Mouse (Mus musculus): ENCODE measurements around the gene Noc2l. TPM values are rescaled to one million over a fixed set of nuclear protein-coding genes. Genes with fewer than 3 reads are reported as not detected.

Gene Noc2l
- polyA plus RNA-seq, 1 experiment from 2014 or later: 56.5 TPM

DNA sequence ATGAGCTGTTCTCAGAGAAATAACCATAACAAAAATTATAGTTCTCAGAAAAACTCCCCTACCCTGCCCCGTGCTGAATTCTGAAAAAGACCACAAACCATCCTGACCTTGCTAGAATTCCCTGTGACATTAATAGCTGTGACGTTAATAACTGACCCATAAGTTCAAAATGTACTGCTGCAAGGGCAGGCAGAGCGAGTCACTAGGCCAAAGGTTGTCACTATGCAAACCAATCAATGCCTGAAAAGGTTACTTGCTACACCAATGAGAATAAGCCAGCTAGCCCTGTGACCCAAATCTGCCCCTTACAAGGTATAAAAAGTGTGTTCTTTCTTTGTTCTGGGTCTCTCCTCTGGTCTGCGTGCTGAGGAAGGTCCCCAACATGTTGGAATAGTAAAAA is 26.9 kb upstream of the Noc2l start:
- Histone ChIP-seq H3K4me3 (ENCODE audit: low read depth, low read length) (no peak overlapping the region), H3K4me2 (ENCODE audit: low read depth, low read length) (no peak overlapping the region), H3K9ac (ENCODE audit: low read depth, low read length) (no peak overlapping the region), H3K36me3 (ENCODE audit: control insufficient read depth, insufficient read depth, low read length) (no peaks in the 10 kb centered on the region), H3K4me1 (ENCODE audit: control insufficient read depth, insufficient read depth, low read length) (0 out of 2 replicates have a peak, but pooled peaks cover 6% of the 10 kb centered on the region), H3K9me3 (ENCODE audit: control insufficient read depth, low read length) (no peaks in the 10 kb centered on the region), H3K27ac (replicated peaks; ENCODE audit: low read depth, low read length) (no peak overlapping the region), H3K27me3 (replicated peaks; ENCODE audit: control insufficient read depth, insufficient read depth, low read length) (peaks cover 12% of the 10 kb centered on the region)
- WGBS: 88% methylated on average over 4 of the region's 4 CpGs
- DNase-seq (ENCODE audit: low spot score) (no peak), ATAC-seq (ENCODE audit: low read depth) (no peak)

DNA sequence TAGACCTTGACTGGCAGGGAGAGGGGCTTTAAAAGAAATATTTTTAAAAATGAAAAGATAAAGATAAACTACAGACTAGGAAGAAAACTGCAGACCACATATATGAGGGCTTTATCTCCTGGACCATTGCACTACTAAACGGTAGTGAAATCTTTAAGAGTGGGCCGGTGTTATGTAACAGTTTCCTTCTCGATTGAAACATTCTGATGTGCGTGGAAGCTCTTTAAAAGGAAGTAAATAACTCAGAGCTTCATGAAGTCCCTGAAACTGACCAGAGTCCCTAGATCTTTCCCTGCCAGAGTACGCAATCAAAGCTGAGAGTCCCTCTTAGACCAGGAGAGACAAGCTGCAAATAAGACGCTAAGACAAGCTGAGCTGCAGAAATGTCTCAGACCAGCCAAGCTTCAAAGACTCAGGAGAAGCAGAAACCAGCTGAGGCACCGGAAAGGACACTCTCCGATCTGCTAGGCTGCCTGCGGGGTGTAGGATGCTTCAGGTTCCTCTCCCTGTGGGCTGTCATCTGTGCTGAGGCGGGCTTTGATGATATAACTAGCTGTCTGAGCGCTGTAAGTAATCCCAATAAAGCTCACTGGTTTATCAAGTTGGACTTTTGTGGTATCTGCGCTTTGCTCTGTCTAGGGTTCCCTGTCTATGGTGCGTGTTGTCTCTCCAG is 25.7 kb upstream of the Noc2l start:
- WGBS: 68% methylated on average over 13 of the region's 13 CpGs

DNA sequence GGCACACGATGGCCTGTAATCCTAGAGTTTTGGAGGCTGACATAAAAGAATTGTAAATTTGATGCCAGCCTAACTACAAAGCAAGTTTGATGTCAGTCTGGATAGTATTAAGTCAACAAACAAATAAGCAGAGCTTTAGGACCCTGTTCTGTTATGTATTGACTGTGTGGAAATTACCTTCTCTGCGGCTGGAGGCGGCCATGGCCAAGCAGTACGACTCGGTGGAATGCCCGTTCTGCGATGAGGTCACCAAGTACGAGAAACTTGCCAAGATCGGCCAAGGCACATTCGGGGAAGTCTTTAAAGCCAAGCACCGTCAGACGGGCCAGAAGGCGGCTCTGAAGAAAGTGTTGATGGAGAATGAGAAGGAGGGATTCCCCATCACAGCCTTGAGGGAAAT is 22.7 kb upstream of the Noc2l start:
- H3K27me3 ChIP-seq (replicated peaks; ENCODE audit: control insufficient read depth, insufficient read depth, low read length): no peaks in the 10 kb centered on the region
- no peak overlapping the region for H3K9ac ChIP-seq (ENCODE audit: low read depth, low read length)
- no peak overlapping the region for H3K27ac ChIP-seq (replicated peaks; ENCODE audit: low read depth, low read length)
- 89% methylated on average over 13 of the region's 13 CpGs for WGBS
- no peaks in the 10 kb centered on the region for H3K4me1 ChIP-seq (ENCODE audit: control insufficient read depth, insufficient read depth, low read length)
- no peak overlapping the region for H3K4me3 ChIP-seq (ENCODE audit: low read depth, low read length)
- ATAC-seq (ENCODE audit: low read depth): no peak
- DNase-seq (ENCODE audit: low spot score): no peak
- no peaks in the 10 kb centered on the region for H3K9me3 ChIP-seq (ENCODE audit: control insufficient read depth, low read length)
- H3K4me2 ChIP-seq (ENCODE audit: low read depth, low read length): no peak overlapping the region
- no peaks in the 10 kb centered on the region for H3K36me3 ChIP-seq (ENCODE audit: control insufficient read depth, insufficient read depth, low read length)

More for the DNA sequence above, 25.7 kb upstream of the Noc2l start:
- Histone ChIP-seq H3K4me3 (ENCODE audit: low read depth, low read length) (no peak overlapping the region), H3K9ac (ENCODE audit: low read depth, low read length) (no peak overlapping the region), H3K27me3 (replicated peaks; ENCODE audit: control insufficient read depth, insufficient read depth, low read length) (peaks cover 1% of the 10 kb centered on the region; the same call in 1 of the 2 replicates), H3K4me1 (ENCODE audit: control insufficient read depth, insufficient read depth, low read length) (no peaks in the 10 kb centered on the region), H3K4me2 (ENCODE audit: low read depth, low read length) (no peak overlapping the region), H3K27ac (replicated peaks; ENCODE audit: low read depth, low read length) (no peak overlapping the region), H3K36me3 (ENCODE audit: control insufficient read depth, insufficient read depth, low read length) (no peaks in the 10 kb centered on the region), H3K9me3 (ENCODE audit: control insufficient read depth, low read length) (no peaks in the 10 kb centered on the region)
- DNase-seq (ENCODE audit: low spot score) (no peak), ATAC-seq (ENCODE audit: low read depth) (no peak)

GRCm38 (mm10) chr4:156215649-156216048 is 20.2 kb upstream of the Noc2l start, which contains the start of gene Perm1:
Gene Perm1 (plus strand): TSS chr4:156215868.
- H3K4me2 ChIP-seq (ENCODE audit: low read depth, low read length): no peak within 1 kb of the TSS
- H3K4me3 ChIP-seq (ENCODE audit: low read depth, low read length): no peak within 1 kb of the TSS
- no peak within 1 kb of the TSS for H3K27ac ChIP-seq (replicated peaks; ENCODE audit: low read depth, low read length)
- DNase-seq (ENCODE audit: low spot score) (no peak), ATAC-seq (ENCODE audit: low read depth) (no peak)
- H3K27me3 ChIP-seq (replicated peaks; ENCODE audit: control insufficient read depth, insufficient read depth, low read length): no peaks in the 10 kb centered on the region
- H3K9ac ChIP-seq (ENCODE audit: low read depth, low read length): no peak within 1 kb of the TSS
- H3K9me3 ChIP-seq (ENCODE audit: control insufficient read depth, low read length): no peaks in the 10 kb centered on the region
- 65% methylated on average over 4 of the region's 4 CpGs for WGBS
- no peaks in the 10 kb centered on the region for H3K4me1 ChIP-seq (ENCODE audit: control insufficient read depth, insufficient read depth, low read length)
- H3K36me3 ChIP-seq (ENCODE audit: control insufficient read depth, insufficient read depth, low read length): no peaks in the 10 kb centered on the region

GRCm38 (mm10) chr4:156216196-156216595 is 19.6 kb upstream of the Noc2l start:
- Histone ChIP-seq H3K4me2 (ENCODE audit: low read depth, low read length) (no peak overlapping the region), H3K27ac (replicated peaks; ENCODE audit: low read depth, low read length) (no peak overlapping the region), H3K4me3 (ENCODE audit: low read depth, low read length) (no peak overlapping the region), H3K4me1 (ENCODE audit: control insufficient read depth, insufficient read depth, low read length) (no peaks in the 10 kb centered on the region), H3K9me3 (ENCODE audit: control insufficient read depth, low read length) (no peaks in the 10 kb centered on the region), H3K27me3 (replicated peaks; ENCODE audit: control insufficient read depth, insufficient read depth, low read length) (no peaks in the 10 kb centered on the region), H3K9ac (ENCODE audit: low read depth, low read length) (no peak overlapping the region), H3K36me3 (ENCODE audit: control insufficient read depth, insufficient read depth, low read length) (no peaks in the 10 kb centered on the region)
- DNase-seq (ENCODE audit: low spot score) (no peak), ATAC-seq (ENCODE audit: low read depth) (no peak)
- WGBS: 95% methylated on average over 2 of the region's 2 CpGs

- DNase-seq (ENCODE audit: low spot score) (no peak), ATAC-seq (ENCODE audit: low read depth) (no peak)
- H3K27ac ChIP-seq (replicated peaks; ENCODE audit: low read depth, low read length): no peak overlapping the region
Measured at GRCm38 (mm10) chr4:156217022-156217669, 18.7 kb upstream of the Noc2l start.

DNA sequence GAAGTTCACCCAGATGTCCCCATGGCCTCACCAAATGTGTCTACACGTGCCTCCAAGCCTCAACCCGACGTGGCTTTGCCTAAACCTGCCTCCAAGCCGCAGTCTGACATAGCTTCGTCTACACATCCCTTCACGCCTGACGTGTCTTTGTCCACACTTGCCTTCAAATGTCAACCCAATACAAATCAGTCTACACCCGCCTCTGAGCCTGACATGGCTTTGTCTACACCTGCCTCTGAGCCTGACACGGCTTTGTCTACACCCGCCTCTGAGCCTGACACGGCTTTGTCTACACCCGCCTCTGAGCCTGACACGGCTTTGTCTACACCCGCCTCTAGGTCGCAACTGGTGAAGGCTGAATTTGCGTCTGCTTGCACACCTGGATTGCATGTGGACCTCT is 18.0 kb upstream of the Noc2l start:
- Histone ChIP-seq H3K4me3 (ENCODE audit: low read depth, low read length) (no peak overlapping the region), H3K36me3 (ENCODE audit: control insufficient read depth, insufficient read depth, low read length) (no peaks in the 10 kb centered on the region), H3K27me3 (replicated peaks; ENCODE audit: control insufficient read depth, insufficient read depth, low read length) (no peaks in the 10 kb centered on the region), H3K27ac (replicated peaks; ENCODE audit: low read depth, low read length) (no peak overlapping the region), H3K4me2 (ENCODE audit: low read depth, low read length) (no peak overlapping the region), H3K9me3 (ENCODE audit: control insufficient read depth, low read length) (no peaks in the 10 kb centered on the region), H3K4me1 (ENCODE audit: control insufficient read depth, insufficient read depth, low read length) (no peaks in the 10 kb centered on the region), H3K9ac (ENCODE audit: low read depth, low read length) (no peak overlapping the region)
- 71% methylated on average over 13 of the region's 16 CpGs for WGBS
- ATAC-seq (ENCODE audit: low read depth): peak; percentile 72
- DNase-seq (ENCODE audit: low spot score): peak; percentile 51

More at GRCm38 (mm10) chr4:156217022-156217669, 18.7 kb upstream of the Noc2l start:
- Histone ChIP-seq H3K27me3 (replicated peaks; ENCODE audit: control insufficient read depth, insufficient read depth, low read length) (no peaks in the 10 kb centered on the region), H3K4me3 (ENCODE audit: low read depth, low read length) (no peak overlapping the region), H3K36me3 (ENCODE audit: control insufficient read depth, insufficient read depth, low read length) (no peaks in the 10 kb centered on the region), H3K9ac (ENCODE audit: low read depth, low read length) (no peak overlapping the region), H3K4me1 (ENCODE audit: control insufficient read depth, insufficient read depth, low read length) (no peaks in the 10 kb centered on the region), H3K4me2 (ENCODE audit: low read depth, low read length) (no peak overlapping the region), H3K9me3 (ENCODE audit: control insufficient read depth, low read length) (no peaks in the 10 kb centered on the region)
- 78% methylated on average over 15 of the region's 16 CpGs for WGBS

GRCm38 (mm10) chr4:156219936-156220335 is 15.9 kb upstream of the Noc2l start:
- H3K4me3 ChIP-seq (ENCODE audit: low read depth, low read length): no peak overlapping the region
- H3K9ac ChIP-seq (ENCODE audit: low read depth, low read length): no peak overlapping the region
- DNase-seq (ENCODE audit: low spot score) (no peak), ATAC-seq (ENCODE audit: low read depth) (no peak)
- H3K9me3 ChIP-seq (ENCODE audit: control insufficient read depth, low read length): no peaks in the 10 kb centered on the region
- H3K27me3 ChIP-seq (replicated peaks; ENCODE audit: control insufficient read depth, insufficient read depth, low read length): no peaks in the 10 kb centered on the region
- H3K4me1 ChIP-seq (ENCODE audit: control insufficient read depth, insufficient read depth, low read length): no peaks in the 10 kb centered on the region
- no peaks in the 10 kb centered on the region for H3K36me3 ChIP-seq (ENCODE audit: control insufficient read depth, insufficient read depth, low read length)
- no peak overlapping the region for H3K27ac ChIP-seq (replicated peaks; ENCODE audit: low read depth, low read length)
- H3K4me2 ChIP-seq (ENCODE audit: low read depth, low read length): no peak overlapping the region
- 84% methylated on average over 11 of the region's 11 CpGs for WGBS

DNA sequence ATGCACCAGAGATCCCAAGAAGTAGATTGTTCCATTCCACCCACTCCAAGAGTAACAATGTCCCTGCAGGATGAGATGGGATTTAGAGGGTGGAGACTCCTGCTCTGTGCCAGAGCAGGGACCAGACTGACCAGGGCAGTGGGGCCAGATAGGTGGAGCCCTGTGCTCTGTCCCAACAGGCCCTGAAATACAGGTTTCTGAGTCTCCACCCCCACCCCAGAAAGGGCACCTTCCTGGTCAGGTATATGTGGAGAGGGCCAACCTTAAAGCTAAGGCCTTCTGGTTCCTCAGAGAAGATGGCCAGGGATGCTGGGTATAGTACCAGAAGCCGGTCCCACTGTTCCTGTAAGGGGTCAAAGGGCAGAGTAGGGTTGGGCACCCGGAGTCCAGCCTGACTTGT is 11.5 kb upstream of the Noc2l start:
- no peaks in the 10 kb centered on the region for H3K27me3 ChIP-seq (replicated peaks; ENCODE audit: control insufficient read depth, insufficient read depth, low read length)
- no peaks in the 10 kb centered on the region for H3K9me3 ChIP-seq (ENCODE audit: control insufficient read depth, low read length)
- H3K36me3 ChIP-seq (ENCODE audit: control insufficient read depth, insufficient read depth, low read length): peaks cover 2% of the 10 kb centered on the region
- no peak overlapping the region for H3K9ac ChIP-seq (ENCODE audit: low read depth, low read length)
- H3K4me2 ChIP-seq (ENCODE audit: low read depth, low read length): no peak overlapping the region
- no peak overlapping the region for H3K4me3 ChIP-seq (ENCODE audit: low read depth, low read length)
- DNase-seq (ENCODE audit: low spot score): no peak
- no peak for ATAC-seq (ENCODE audit: low read depth)
- WGBS: 88% methylated on average over 1 of the region's 2 CpGs
- H3K27ac ChIP-seq (replicated peaks; ENCODE audit: low read depth, low read length): no peak overlapping the region
- H3K4me1 ChIP-seq (ENCODE audit: control insufficient read depth, insufficient read depth, low read length): 0 out of 2 replicates have a peak, but pooled peaks cover 3% of the 10 kb centered on the region
